ENCODE assay signal across 18 mouse cellular contexts in the genomic region with DNA sequence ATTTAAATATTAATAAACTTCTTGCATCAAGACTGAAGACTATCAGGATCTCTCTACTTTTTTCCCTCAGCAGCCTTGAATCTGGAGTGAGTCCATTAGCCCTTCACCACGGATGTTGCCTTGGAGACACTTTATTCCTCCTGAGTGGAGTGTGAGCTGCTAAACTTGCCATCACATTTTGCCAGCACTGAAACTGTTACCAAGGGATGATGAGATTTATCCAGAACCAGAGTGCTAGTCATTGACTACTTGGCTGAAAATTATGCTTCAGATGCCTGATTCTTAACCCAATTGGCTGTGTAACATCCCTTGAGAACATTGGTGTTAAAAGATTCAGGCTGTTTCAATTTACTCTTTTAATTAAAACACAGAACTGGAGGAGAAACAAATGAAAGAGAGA.
A peak's percentile ranks its signal among the peaks of the same experiment; 100 is the strongest.
DNase-seq lines count a peak whose midpoint lies in the region; ATAC-seq and TF ChIP-seq lines count a peak whose summit lies in the region.
"Had no signal": no experiment of that assay in that cellular context is flagged by ENCODE, and none has a peak within 500 bp of the region (broad histone marks: within the 10 kb centered on the region; RNA-seq: fewer than 3 reads in every experiment).

No protein-coding gene starts in this region.

- TF ChIP-seq CTCF in midbrain, postnatal 0 days (IDR thresholded peaks at IDR 0.05) = no peak
- no peak for TF ChIP-seq CTCF in brain, embryonic 14.5 days (IDR thresholded peaks at IDR 0.05; ENCODE audit: borderline replicate concordance, extremely low read depth, insufficient read depth, insufficient read length)

- no peaks in the 10 kb centered on the region; the same call in 1 of the 2 replicates for H3K9me3 ChIP-seq in forebrain, embryonic 16.5 days (ENCODE audit: control insufficient read depth, low read length)
- no peaks in the 10 kb centered on the region for H3K9me3 ChIP-seq in forebrain, embryonic 10.5 days
- H3K9me3 ChIP-seq in midbrain, postnatal 0 days (ENCODE audit: low read length) = no peaks in the 10 kb centered on the region
- no peaks in the 10 kb centered on the region for H3K9me3 ChIP-seq in midbrain, embryonic 11.5 days (ENCODE audit: control insufficient read depth, low read length)
- H3K9me3 ChIP-seq: embryonic facial prominence, embryonic 12.5 days; heart, embryonic 12.5 days; hindbrain, embryonic 10.5 days; hindbrain, embryonic 15.5 days had no signal

- no peak overlapping the region for H3K4me2 ChIP-seq in forebrain, embryonic 16.5 days (ENCODE audit: low read length)
- no peak overlapping the region for H3K4me2 ChIP-seq in midbrain, postnatal 0 days (ENCODE audit: low read depth, low read length, poor library complexity, severe bottlenecking)
- no peak overlapping the region for H3K4me2 ChIP-seq in midbrain, embryonic 11.5 days
- H3K4me2 ChIP-seq: embryonic facial prominence, embryonic 12.5 days; heart, embryonic 12.5 days; hindbrain, embryonic 15.5 days had no signal

- 67% methylated on average over 1 of the region's 1 CpGs for WGBS in forebrain, embryonic 16.5 days
- WGBS in forebrain, embryonic 10.5 days = 87% methylated on average over 1 of the region's 1 CpGs
- WGBS in midbrain, postnatal 0 days = 70% methylated on average over 1 of the region's 1 CpGs
- 78% methylated on average over 1 of the region's 1 CpGs for WGBS in midbrain, embryonic 11.5 days

- no peak overlapping the region for H3K4me3 ChIP-seq in forebrain, embryonic 16.5 days (replicated peaks; ENCODE audit: low read length)
- no peak overlapping the region for H3K4me3 ChIP-seq in forebrain, embryonic 10.5 days
- H3K4me3 ChIP-seq in midbrain, postnatal 0 days (ENCODE audit: low read depth, low read length) = no peak overlapping the region
- no peak overlapping the region for H3K4me3 ChIP-seq in midbrain, embryonic 11.5 days (ENCODE audit: low read depth, low read length)
- H3K4me3 ChIP-seq: embryonic facial prominence, embryonic 12.5 days; gastrocnemius, adult 2 months; heart, embryonic 12.5 days; hindbrain, embryonic 10.5 days; hindbrain, embryonic 15.5 days had no signal

- 0 out of 2 replicates have a peak, but pooled peaks have one; percentile 47 for ATAC-seq in forebrain, embryonic 16.5 days
- no peak for ATAC-seq in midbrain, postnatal 0 days (ENCODE audit: low FRiP score)
- no peak for ATAC-seq in midbrain, embryonic 11.5 days (ENCODE audit: low FRiP score)
- no peak for ATAC-seq in erythroid progenitor cell, adult 5-6 weeks (replicated peaks; ENCODE audit: low FRiP score, poor library complexity, severe bottlenecking)
- ATAC-seq: inflammation-experienced regulatory T-cells, adult 6 months; intestine, postnatal 0 days had no signal

- TF ChIP-seq POLR2A in brain, embryonic 14.5 days (IDR thresholded peaks at IDR 0.05; ENCODE audit: borderline replicate concordance, extremely low read depth, insufficient read depth, insufficient read length, poor library complexity, severe bottlenecking) = no peak

- H3K9ac ChIP-seq in forebrain, embryonic 16.5 days (replicated peaks; ENCODE audit: low read depth, low read length) = no peak overlapping the region
- H3K9ac ChIP-seq in midbrain, postnatal 0 days (replicated peaks; ENCODE audit: low read length, poor library complexity, severe bottlenecking) = no peak overlapping the region
- H3K9ac ChIP-seq in midbrain, embryonic 11.5 days (ENCODE audit: low read length) = no peak overlapping the region
- H3K9ac ChIP-seq: embryonic facial prominence, embryonic 12.5 days; heart, embryonic 12.5 days; hindbrain, embryonic 15.5 days had no signal

- no peaks in the 10 kb centered on the region for H3K36me3 ChIP-seq in forebrain, embryonic 16.5 days (ENCODE audit: control insufficient read depth, insufficient read depth)
- no peaks in the 10 kb centered on the region for H3K36me3 ChIP-seq in forebrain, embryonic 10.5 days (replicated peaks)
- no peaks in the 10 kb centered on the region for H3K36me3 ChIP-seq in midbrain, postnatal 0 days (ENCODE audit: insufficient read depth, low read length)
- H3K36me3 ChIP-seq in midbrain, embryonic 11.5 days (ENCODE audit: control insufficient read depth, insufficient read depth, low read length) = no peaks in the 10 kb centered on the region
- H3K36me3 ChIP-seq: embryonic facial prominence, embryonic 12.5 days; heart, embryonic 12.5 days; hindbrain, embryonic 10.5 days; hindbrain, embryonic 15.5 days had no signal

- H3K27me3 ChIP-seq in forebrain, embryonic 16.5 days (replicated peaks; ENCODE audit: control insufficient read depth, insufficient read depth, low read length) = no peaks in the 10 kb centered on the region
- no peaks in the 10 kb centered on the region for H3K27me3 ChIP-seq in forebrain, embryonic 10.5 days (ENCODE audit: poor library complexity, severe bottlenecking)
- H3K27me3 ChIP-seq in midbrain, postnatal 0 days (ENCODE audit: insufficient read depth, low read length) = no peaks in the 10 kb centered on the region
- H3K27me3 ChIP-seq in midbrain, embryonic 11.5 days (ENCODE audit: control insufficient read depth, insufficient read depth, low read length) = no peaks in the 10 kb centered on the region
- H3K27me3 ChIP-seq: embryonic facial prominence, embryonic 12.5 days; heart, embryonic 12.5 days; hindbrain, embryonic 15.5 days had no signal

- H3K4me1 ChIP-seq in forebrain, embryonic 16.5 days (replicated peaks; ENCODE audit: control insufficient read depth, insufficient read depth, low read length) = no peaks in the 10 kb centered on the region
- H3K4me1 ChIP-seq in forebrain, embryonic 10.5 days = no peaks in the 10 kb centered on the region
- H3K4me1 ChIP-seq in midbrain, postnatal 0 days (ENCODE audit: insufficient read depth, low read length) = no peaks in the 10 kb centered on the region
- no peaks in the 10 kb centered on the region for H3K4me1 ChIP-seq in midbrain, embryonic 11.5 days (ENCODE audit: control insufficient read depth, insufficient read depth, low read length)
- H3K4me1 ChIP-seq: embryonic facial prominence, embryonic 12.5 days; heart, embryonic 12.5 days; hindbrain, embryonic 10.5 days; hindbrain, embryonic 15.5 days had no signal

- no peak for DNase-seq in forebrain, embryonic 10.5 days (ENCODE audit: extremely low spot score, low spot score)
- peak; percentile 52 for DNase-seq in midbrain, postnatal 0 days (ENCODE audit: low spot score)
- DNase-seq in midbrain, embryonic 11.5 days (ENCODE audit: low spot score, missing footprints) = no peak
- peak; percentile 57 for DNase-seq in brain, embryonic 14.5 days (ENCODE audit: low read depth)
- DNase-seq: adrenal gland, adult 2 months; adrenal gland, postnatal 25 days; cerebellum, adult 2 months; cerebellum, postnatal 25 days; gastrocnemius, adult 2 months; gastrocnemius, postnatal 25 days had no signal

- H3K27ac ChIP-seq in forebrain, embryonic 16.5 days (ENCODE audit: low read length) = no peak overlapping the region
- H3K27ac ChIP-seq in forebrain, embryonic 10.5 days = no peak overlapping the region
- no peak overlapping the region for H3K27ac ChIP-seq in midbrain, postnatal 0 days (ENCODE audit: low read depth, low read length)
- no peak overlapping the region for H3K27ac ChIP-seq in midbrain, embryonic 11.5 days (ENCODE audit: low read depth, low read length)
- H3K27ac ChIP-seq: embryonic facial prominence, embryonic 12.5 days; gastrocnemius, adult 2 months; hindbrain, embryonic 10.5 days; hindbrain, embryonic 15.5 days had no signal

Comparison
In these comparisons a context has a peak if more than half of its experiments do, and no peak if none do; other contexts are left out.
1. DNase-seq: peak in midbrain, postnatal 0 days (single experiment) and brain, embryonic 14.5 days (single experiment); none in forebrain, embryonic 10.5 days (single experiment) and midbrain, embryonic 11.5 days (single experiment).